In the genomic region with DNA sequence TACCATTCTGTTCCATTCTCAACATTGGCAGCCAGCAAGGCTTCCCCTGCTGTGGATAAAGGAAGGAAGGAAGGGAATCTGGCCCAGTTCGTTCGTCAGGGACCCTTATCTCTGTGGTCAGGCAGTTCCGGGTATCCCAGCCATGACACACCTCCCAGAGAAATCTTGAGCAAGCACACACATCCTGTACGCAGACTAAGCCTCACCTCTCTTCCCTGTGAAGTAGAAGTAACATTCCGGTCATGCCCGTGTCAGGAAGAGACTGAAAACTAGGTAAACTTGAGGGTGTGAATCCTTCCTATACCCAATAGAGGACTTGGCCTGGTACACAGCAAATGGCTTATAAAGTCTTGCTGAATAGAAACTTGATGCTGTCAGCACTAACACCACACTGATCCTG, we compare ENCODE assay signal across 8 mouse cellular contexts. TPM values are rescaled to one million over a fixed set of nuclear protein-coding genes. Genes with fewer than 3 reads are reported as not detected.
A peak's percentile ranks its signal among the peaks of the same experiment; 100 is the strongest.
DNase-seq lines count a peak whose midpoint lies in the region; ATAC-seq and TF ChIP-seq lines count a peak whose summit lies in the region.

No protein-coding gene starts in this region.

- no peaks in the 10 kb centered on the region for H3K27me3 ChIP-seq in liver, embryonic 13.5 days
- no peaks in the 10 kb centered on the region for H3K27me3 ChIP-seq in stomach, postnatal 0 days (ENCODE audit: control insufficient read depth, insufficient read depth, low read length)

- intact Hi-C loops in heart, postnatal 14 days (cut with DNase I), result no loop called here

- TF ChIP-seq EP300 in stomach, postnatal 0 days (optimal IDR thresholded peaks at IDR 0.05), result no peak

- ATAC-seq in liver, embryonic 13.5 days (ENCODE audit: low read depth), result peak; percentile 60
- ATAC-seq in stomach, postnatal 0 days (ENCODE audit: low FRiP score, low TSS enrichment), result peak; percentile 81

- H3K9ac ChIP-seq in liver, embryonic 13.5 days, result peak overlapping the region; percentile 69
- no peak overlapping the region for H3K9ac ChIP-seq in stomach, postnatal 0 days (ENCODE audit: low read length)

- peak; percentile 19 for DNase-seq in ovary, adult 18-20 months (ENCODE audit: low spot score)
- DNase-seq in ovary, postnatal 10 days (ENCODE audit: low spot score), result no peak
- DNase-seq in heart, postnatal 14 days, result peak; percentile 62 to 66
- peak; percentile 76 for DNase-seq in liver, embryonic 13.5 days
- DNase-seq in stomach, postnatal 0 days (ENCODE audit: low spot score), result peak; percentile 68
- no peak for DNase-seq in thymus, adult 18-20 months
- DNase-seq in layer of hippocampus, postnatal 14 days (ENCODE audit: low spot score in 2 of 2), result no peak
- DNase-seq in thymus, postnatal 4 days, result no peak

- no peaks in the 10 kb centered on the region for H3K9me3 ChIP-seq in liver, embryonic 13.5 days (replicated peaks)
- no peaks in the 10 kb centered on the region for H3K9me3 ChIP-seq in stomach, postnatal 0 days (ENCODE audit: control insufficient read depth, low read length)

- no peak for TF ChIP-seq CTCF in stomach, postnatal 0 days (IDR thresholded peaks at IDR 0.05; ENCODE audit: low read depth)

- no peaks in the 10 kb centered on the region for H3K36me3 ChIP-seq in liver, embryonic 13.5 days
- no peaks in the 10 kb centered on the region for H3K36me3 ChIP-seq in stomach, postnatal 0 days (ENCODE audit: control insufficient read depth, insufficient read depth, low read length)

- peak overlapping the region; percentile 75 for H3K4me2 ChIP-seq in liver, embryonic 13.5 days
- H3K4me2 ChIP-seq in stomach, postnatal 0 days (replicated peaks; ENCODE audit: low read depth), result no peak overlapping the region

- peak overlapping the region; percentile 26 for H3K4me3 ChIP-seq in liver, embryonic 13.5 days (replicated peaks)
- H3K4me3 ChIP-seq in stomach, postnatal 0 days (ENCODE audit: low read depth, low read length), result no peak overlapping the region

- peaks cover 100% of the 10 kb centered on the region for H3K4me1 ChIP-seq in liver, embryonic 13.5 days (replicated peaks)
- H3K4me1 ChIP-seq in stomach, postnatal 0 days (replicated peaks; ENCODE audit: control insufficient read depth, insufficient read depth), result peaks cover 26% of the 10 kb centered on the region

- 6% methylated on average over 6 of the region's 6 CpGs for WGBS in liver, embryonic 13.5 days (ENCODE audit: insufficient replicate concordance)
- 33% methylated on average over 6 of the region's 6 CpGs for WGBS in stomach, postnatal 0 days

- peak overlapping the region; percentile 90 for H3K27ac ChIP-seq in liver, embryonic 13.5 days
- H3K27ac ChIP-seq in stomach, postnatal 0 days (replicated peaks), result peak overlapping the region; percentile 63

RNA-seq across cellular contexts. Expression of a gene that starts 21.9 kb away (rescaled TPM):
- 1 to 10 TPM; 7.9 to 9.1 TPM for total RNA-seq in heart, postnatal 14 days (2021)
- polyA plus RNA-seq in liver, embryonic 13.5 days (2015; fragmentation: Nextera tagmentation; extraction: Ambion mirVana), result 29.9 and 38.3 TPM in 2 replicates
- 43.7 and 43.8 TPM in 2 replicates for polyA plus RNA-seq in stomach, postnatal 0 days (2015; fragmentation: Nextera tagmentation; extraction: Ambion mirVana)
- 10 to 100 TPM; 50.3 to 53.0 TPM for total RNA-seq in layer of hippocampus, postnatal 14 days (2021)

Comparison
In these comparisons a context has a peak if more than half of its experiments do, and no peak if none do; other contexts are left out.
1. DNase-seq: peak in ovary, adult 18-20 months (single experiment), heart, postnatal 14 days (2 of 2), liver, embryonic 13.5 days (single experiment) and stomach, postnatal 0 days (single experiment); none in ovary, postnatal 10 days (single experiment), thymus, adult 18-20 months (0 of 2), layer of hippocampus, postnatal 14 days (0 of 2) and thymus, postnatal 4 days (single experiment).
2. RNA of a gene that starts 21.9 kb away (total RNA-seq): 50.3 to 53.0 TPM in layer of hippocampus, postnatal 14 days; 7.9 to 9.1 TPM in heart, postnatal 14 days; every median in the first group is over 4 times any median in the second.